Mouse (Mus musculus) liver, embryonic 14.5 days (tissue): ENCODE data around the gene Nid2. TPM values are rescaled to one million over a fixed set of nuclear protein-coding genes. Genes with fewer than 3 reads are reported as not detected.

ENCODE experiments used
- ATAC-seq: fragments of 200-750 bp; cut with Nextera tagmentation; 2 replicates; pipeline ENCODE4 v1.8.0; 2017; ENCODE audit warnings: moderate number of reproducible peaks, mild to moderate bottlenecking, moderate library complexity; ENCODE audit not compliant: insufficient read depth
- DNase-seq, 3 experiments: peaks; one replicate each; pipeline ENCODE4 v3.0.0-alpha.2; 2012 to 2013; ENCODE audit warnings: low read depth in 3 of 3, low spot score in 3 of 3
- H3K27ac ChIP-seq: fragments of 300-500 bp; sonication (generic); 2 replicates; pipeline ENCODE4 v1.5.1; 2014; ENCODE audit warnings: moderate library complexity, mild to moderate bottlenecking, control low read depth, inconsistent platforms
- H3K27me3 ChIP-seq: fragments of 300-500 bp; sonication (generic); 2 replicates; pipeline ENCODE4 v1.6.1; 2014; ENCODE audit warnings: mild to moderate bottlenecking, low read length, moderate library complexity; ENCODE audit not compliant: control insufficient read depth, insufficient read depth
- H3K36me3 ChIP-seq: fragments of 300-500 bp; sonication (generic); replicated peaks from 2 replicates; pipeline ENCODE4 v1.6.1; 2014; ENCODE audit warnings: low read depth; ENCODE audit not compliant: control insufficient read depth, insufficient read depth
- H3K4me1 ChIP-seq, 2 experiments: fragments of 200-500 bp in 1 of 2; fragments of 300-500 bp in 1 of 2; sonication (generic) in 1 of 2; replicated peaks; 2 replicates each; pipeline ENCODE4 v1.6.1; 2012 to 2014; ENCODE audit warnings: antibody characterized with exemption in 1 of 2, inconsistent platforms in 1 of 2, low read length in 1 of 2; ENCODE audit not compliant: control insufficient read depth in 2 of 2, insufficient read depth in 2 of 2
- H3K4me2 ChIP-seq: fragments of 300-500 bp; sonication (generic); 2 replicates; pipeline ENCODE4 v1.6.1; 2014; ENCODE audit warnings: low read depth, mild to moderate bottlenecking, control low read depth, moderate library complexity
- H3K4me3 ChIP-seq, 2 experiments: fragments of 200-500 bp in 1 of 2; fragments of 300-500 bp in 1 of 2; sonication (generic) in 1 of 2; 2 replicates each; pipeline ENCODE4 v1.5.1; 2012 to 2014; ENCODE audit warnings: low read depth in 2 of 2, low read length in 2 of 2, mild to moderate bottlenecking in 2 of 2, control low read depth in 1 of 2, inconsistent platforms in 1 of 2, moderate library complexity in 1 of 2; ENCODE audit not compliant: insufficient read depth in 1 of 2
- H3K9ac ChIP-seq: fragments of 300-500 bp; sonication (generic); replicated peaks from 2 replicates; pipeline ENCODE4 v1.6.1; 2014; ENCODE audit warnings: mild to moderate bottlenecking, control low read depth, moderate library complexity
- H3K9me3 ChIP-seq: fragments of 300-500 bp; sonication (generic); 2 replicates; pipeline ENCODE4 v1.6.1; 2016; ENCODE audit warnings: low read length, mixed read lengths; ENCODE audit not compliant: control insufficient read depth
- CTCF ChIP-seq: IDR thresholded peaks from 2 replicates; pipeline ENCODE4 v1.5.1; 2016; ENCODE audit warnings: antibody characterized with exemption, low read depth, control low read depth
- EP300 ChIP-seq: IDR thresholded peaks from 2 replicates; pipeline ENCODE4 v1.6.1; 2016; ENCODE audit warnings: antibody characterized with exemption, low read depth
- WGBS: fragments of 180-500 bp; shearing (Covaris S2); extraction: QIAGEN DNeasy Blood & Tissue Kit; methylation state at CpG from one replicate; pipeline ENCODE4 v1.1.7; 2014; ENCODE audit not compliant: insufficient replicate concordance; 5-methylcytosine and 5-hydroxymethylcytosine counted together
- polyA plus RNA-seq, 2 experiments: library from polyadenylated mRNA; depleted of rRNA in 1 of 2; stranded (reverse) in 1 of 2; unstranded in 1 of 2; fragments of >200 nt; fragmentation: Nextera tagmentation in 1 of 2; extraction: Ambion mirVana in 1 of 2; gene quantifications; 2 replicates each; pipeline versions ENCODE4 v1.2.1 to v1.2.3; 2012 to 2014

The Nid2 gene
- polyA plus RNA-seq, 2 experiments, result 6.2 to 10.6 TPM

DNA sequence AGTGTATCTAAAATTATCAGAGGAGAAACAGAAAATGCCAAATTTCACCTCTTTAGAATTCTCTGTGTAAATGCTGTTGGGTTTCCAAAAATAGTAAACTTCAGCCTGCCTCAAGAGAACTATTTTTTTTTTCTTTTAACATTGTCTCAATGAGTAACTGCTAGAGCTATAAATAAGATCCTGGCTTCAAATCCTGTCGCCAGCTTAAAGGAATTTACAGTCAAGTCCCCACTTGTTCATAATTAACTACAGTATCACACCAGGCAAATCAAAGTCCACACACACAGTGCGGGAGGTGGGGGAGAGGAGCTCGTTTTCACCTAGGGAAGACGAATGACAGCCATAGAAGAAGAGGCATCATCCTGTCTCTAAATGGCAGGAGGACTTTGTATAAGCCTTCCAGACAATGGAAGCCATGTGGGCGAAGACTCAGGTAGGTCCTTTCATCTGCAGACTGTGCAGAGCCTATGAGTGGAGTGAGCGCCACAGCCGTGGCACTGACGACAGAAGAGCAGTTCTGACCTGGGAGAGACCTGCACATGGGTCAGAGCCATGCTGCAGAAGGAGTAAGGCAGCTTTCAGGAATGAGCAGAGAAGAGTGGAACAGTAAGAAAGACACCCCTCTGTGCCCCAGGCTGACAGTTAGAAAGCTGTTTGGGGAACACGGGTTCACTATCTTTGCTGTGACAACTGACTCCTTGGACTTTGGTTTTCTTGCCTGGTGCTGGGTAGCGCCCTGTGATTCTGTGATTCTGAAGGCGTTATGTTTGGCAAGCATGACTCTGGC is 43.2 kb upstream of the Nid2 start:
- TF ChIP-seq CTCF, result no peak
- TF ChIP-seq EP300, result no peak
- H3K9me3 ChIP-seq, result no peaks in the 10 kb centered on the region
- ATAC-seq, result no peak
- no peak overlapping the region for H3K9ac ChIP-seq
- H3K4me2 ChIP-seq, result peak overlapping the region; percentile 43
- H3K4me1 ChIP-seq, result peaks cover 0 to 4% of the 10 kb centered on the region in 2 experiments; a peak in 2 of 4 replicates
- 40% methylated on average over 11 of the region's 11 CpGs for WGBS
- no peak for DNase-seq
- H3K4me3 ChIP-seq, result peak overlapping the region; percentile 14 to 57
- no peaks in the 10 kb centered on the region for H3K36me3 ChIP-seq
- H3K27ac ChIP-seq, result no peak overlapping the region
- H3K27me3 ChIP-seq, result no peaks in the 10 kb centered on the region

DNA sequence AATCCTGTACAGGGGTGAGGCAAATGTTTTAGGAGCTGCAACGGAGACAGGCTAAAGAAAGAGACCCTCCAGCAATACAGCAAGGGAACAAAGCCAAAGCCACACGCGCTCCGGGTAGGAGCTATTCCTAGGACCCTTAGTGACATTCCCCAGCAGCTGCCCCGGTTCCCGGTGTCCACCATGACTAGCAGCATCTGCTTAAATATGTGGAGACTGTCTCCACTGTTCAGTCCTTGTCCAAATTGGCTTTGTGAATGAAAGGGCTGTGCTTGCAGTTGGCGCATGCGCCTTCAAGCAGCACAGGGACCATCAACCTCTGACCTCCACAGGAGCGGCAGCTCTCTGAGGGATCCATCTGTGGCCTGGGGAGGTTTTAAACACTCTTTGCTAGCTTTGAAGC is 41.9 kb upstream of the Nid2 start:
- Histone ChIP-seq H3K27me3 (no peaks in the 10 kb centered on the region), H3K9ac (no peak overlapping the region), H3K4me2 (peak overlapping the region; percentile 43), H3K4me1 (peaks cover 0 to 4% of the 10 kb centered on the region in 2 experiments; a peak in 2 of 4 replicates), H3K27ac (no peak overlapping the region), H3K9me3 (no peaks in the 10 kb centered on the region), H3K4me3 (peak overlapping the region; percentile 13 to 14; a peak in 2 of 4 replicates), H3K36me3 (no peaks in the 10 kb centered on the region)
- no peak for ATAC-seq
- WGBS, result 62% methylated on average over 9 of the region's 9 CpGs
- DNase-seq, result no peak
- TF ChIP-seq EP300 (no peak), CTCF (no peak)

DNA sequence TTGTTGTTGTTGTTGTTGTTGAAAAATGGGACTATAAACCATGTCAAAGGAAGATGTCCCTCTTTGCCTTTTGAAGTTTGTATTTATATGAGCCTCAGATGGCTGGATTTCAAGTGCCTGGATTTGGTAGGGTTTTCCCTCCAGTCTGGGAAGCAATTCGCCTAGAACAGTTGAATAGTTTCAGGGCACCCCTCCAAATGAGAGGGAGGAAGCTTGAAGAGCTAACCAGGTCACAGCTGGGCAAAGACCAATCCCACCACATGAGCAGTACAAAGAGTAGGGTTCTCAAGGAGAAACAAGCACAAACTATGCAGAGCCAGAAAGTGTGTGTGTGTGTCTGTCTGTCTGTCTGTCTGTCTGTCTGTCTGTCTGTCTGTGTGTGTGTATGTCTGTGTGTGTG is 39.3 kb upstream of the Nid2 start:
- 27% methylated on average over 1 of the region's 1 CpGs for WGBS
- H3K27me3 ChIP-seq, result no peaks in the 10 kb centered on the region
- no peaks in the 10 kb centered on the region for H3K9me3 ChIP-seq
- no peak for ATAC-seq
- H3K4me2 ChIP-seq, result no peak overlapping the region
- no peak overlapping the region for H3K27ac ChIP-seq
- H3K4me3 ChIP-seq, result no peak overlapping the region
- TF ChIP-seq EP300 (no peak), CTCF (no peak)
- no peak overlapping the region for H3K9ac ChIP-seq
- DNase-seq, result no peak
- no peaks in the 10 kb centered on the region for H3K36me3 ChIP-seq
- H3K4me1 ChIP-seq, result peaks cover 0 to 4% of the 10 kb centered on the region in 2 experiments; a peak in 2 of 4 replicates

DNA sequence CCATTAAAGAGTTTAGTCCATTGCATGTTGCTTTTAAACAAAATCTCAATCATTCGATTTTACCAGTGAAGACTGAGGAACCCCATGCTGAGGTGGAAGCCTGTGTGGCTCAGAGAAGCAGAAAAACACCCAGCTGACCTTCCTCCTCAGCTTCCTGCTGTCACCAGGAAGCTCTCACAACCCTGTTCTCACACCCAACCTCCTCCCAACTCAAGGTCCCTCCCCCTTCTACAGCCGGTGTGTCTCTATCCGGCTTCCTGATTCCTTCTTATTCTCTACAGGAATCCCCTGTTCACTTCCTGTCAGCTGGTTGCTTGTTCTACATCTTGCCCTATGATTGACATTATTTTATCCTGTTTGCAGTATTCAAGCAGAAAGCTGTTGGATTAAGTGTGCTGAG is 38.0 kb upstream of the Nid2 start:
- no peak for DNase-seq
- Histone ChIP-seq H3K4me3 (no peak overlapping the region), H3K9ac (no peak overlapping the region), H3K9me3 (no peaks in the 10 kb centered on the region), H3K27ac (no peak overlapping the region), H3K27me3 (no peaks in the 10 kb centered on the region), H3K4me2 (no peak overlapping the region), H3K36me3 (no peaks in the 10 kb centered on the region), H3K4me1 (no peaks in the 10 kb centered on the region; a peak in 2 of 4 replicates)
- no peak for TF ChIP-seq EP300
- no peak for TF ChIP-seq CTCF
- 9% methylated on average over 3 of the region's 3 CpGs for WGBS
- ATAC-seq, result no peak

DNA sequence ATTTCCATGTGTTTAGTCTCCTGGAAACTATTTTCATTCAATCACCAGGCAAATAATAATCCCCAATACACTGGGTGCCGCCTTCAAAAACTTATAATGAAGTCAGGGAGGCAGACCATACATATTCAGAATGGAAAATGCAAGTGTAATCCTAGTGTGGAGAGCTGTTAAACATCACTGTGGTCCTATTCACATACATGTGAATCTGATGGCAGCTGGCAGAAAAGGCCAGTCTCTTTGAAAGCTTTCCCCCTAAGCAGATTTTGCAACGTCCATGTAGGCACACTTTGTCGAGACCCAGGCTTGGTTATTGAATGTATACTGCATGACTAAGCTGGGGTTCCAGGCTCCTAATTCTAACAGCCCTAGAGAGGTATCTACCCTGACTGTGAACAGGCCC is 32.0 kb upstream of the Nid2 start:
- H3K27ac ChIP-seq, result no peak overlapping the region
- ATAC-seq, result no peak
- H3K27me3 ChIP-seq, result no peaks in the 10 kb centered on the region
- no peak for DNase-seq
- no peak overlapping the region for H3K9ac ChIP-seq
- TF ChIP-seq EP300, result no peak
- TF ChIP-seq CTCF, result no peak
- H3K9me3 ChIP-seq, result no peaks in the 10 kb centered on the region
- H3K4me2 ChIP-seq, result no peak overlapping the region
- 41% methylated on average over 3 of the region's 3 CpGs for WGBS
- no peak overlapping the region for H3K4me3 ChIP-seq
- H3K4me1 ChIP-seq, result no peaks in the 10 kb centered on the region
- H3K36me3 ChIP-seq, result no peaks in the 10 kb centered on the region
